Mouse (Mus musculus): Measurements from ENCODE around the gene Rab3gap2.

GRCm38 (mm10) chr1:185274819-185275545 is 71.1 kb downstream of the Rab3gap2 start:
- TF ChIP-seq CTCF (IDR thresholded peaks at IDR 0.05; ENCODE audit: borderline replicate concordance, insufficient read depth, low read depth, low read length) (no peak), POLR2A (IDR thresholded peaks at IDR 0.05; ENCODE audit: borderline replicate concordance, insufficient read depth, low read length) (no peak)
